Mouse (Mus musculus) MEL-GATA-1-ER (cell line): Measurements from ENCODE around the gene Catsperg1.
"Not testable (repeated sequence)": the region's sequence is repeated elsewhere in the genome, so short reads cannot be mapped to it uniquely, and the experiment has no call there.

Experiments used
- DNase-seq: peaks from one replicate; pipeline ENCODE4 v3.0.0-alpha.2; 2012; ENCODE audit warnings: low read depth; ENCODE audit errors: extremely low read depth

The Catsperg1 gene

DNA sequence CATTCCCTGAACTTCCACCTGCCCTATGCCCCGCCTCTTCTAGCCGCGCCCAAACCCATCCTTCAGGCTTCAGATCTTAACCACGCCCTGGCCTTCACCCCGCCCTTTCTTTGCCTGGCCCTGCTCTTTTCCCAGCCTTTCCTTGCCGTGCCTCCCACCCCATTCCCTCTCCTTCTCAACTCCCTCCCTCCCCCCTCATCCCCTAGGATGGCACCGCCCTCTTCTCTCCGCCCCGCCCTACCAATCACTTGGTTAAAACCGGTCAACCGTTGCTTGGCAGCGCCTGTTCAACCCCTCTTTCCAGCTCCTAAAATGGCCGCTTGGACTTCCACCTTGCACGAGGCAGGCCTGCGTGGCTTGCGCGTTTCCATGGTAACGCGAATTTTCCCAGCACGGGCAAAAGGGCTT lies at the start of gene Catsperg1:
Gene Catsperg1 (minus strand): TSS at position 361 of the 408 bp plus-strand sequence.
- DNase-seq, result no peak

DNA sequence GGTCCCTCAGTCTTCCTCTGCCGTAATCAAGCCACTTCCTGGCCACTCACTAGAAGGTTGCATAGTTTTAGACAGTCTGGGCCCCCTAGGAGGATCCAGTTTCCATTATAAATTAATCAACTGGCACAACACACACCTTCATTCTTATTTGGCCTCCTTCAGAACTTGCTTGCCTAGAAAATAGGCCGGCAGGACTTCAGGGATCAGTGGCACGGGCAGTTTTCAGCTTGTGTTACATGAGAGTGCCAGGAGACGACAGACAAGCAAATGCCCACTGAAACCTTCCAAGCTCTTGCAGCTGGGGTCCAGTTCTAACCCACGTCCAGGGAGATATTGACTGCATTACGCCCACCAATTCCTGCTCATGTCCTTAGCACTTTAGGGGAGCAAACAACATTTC lies 48.3 kb upstream of the Catsperg1 start:
- DNase-seq, result no peak

DNA sequence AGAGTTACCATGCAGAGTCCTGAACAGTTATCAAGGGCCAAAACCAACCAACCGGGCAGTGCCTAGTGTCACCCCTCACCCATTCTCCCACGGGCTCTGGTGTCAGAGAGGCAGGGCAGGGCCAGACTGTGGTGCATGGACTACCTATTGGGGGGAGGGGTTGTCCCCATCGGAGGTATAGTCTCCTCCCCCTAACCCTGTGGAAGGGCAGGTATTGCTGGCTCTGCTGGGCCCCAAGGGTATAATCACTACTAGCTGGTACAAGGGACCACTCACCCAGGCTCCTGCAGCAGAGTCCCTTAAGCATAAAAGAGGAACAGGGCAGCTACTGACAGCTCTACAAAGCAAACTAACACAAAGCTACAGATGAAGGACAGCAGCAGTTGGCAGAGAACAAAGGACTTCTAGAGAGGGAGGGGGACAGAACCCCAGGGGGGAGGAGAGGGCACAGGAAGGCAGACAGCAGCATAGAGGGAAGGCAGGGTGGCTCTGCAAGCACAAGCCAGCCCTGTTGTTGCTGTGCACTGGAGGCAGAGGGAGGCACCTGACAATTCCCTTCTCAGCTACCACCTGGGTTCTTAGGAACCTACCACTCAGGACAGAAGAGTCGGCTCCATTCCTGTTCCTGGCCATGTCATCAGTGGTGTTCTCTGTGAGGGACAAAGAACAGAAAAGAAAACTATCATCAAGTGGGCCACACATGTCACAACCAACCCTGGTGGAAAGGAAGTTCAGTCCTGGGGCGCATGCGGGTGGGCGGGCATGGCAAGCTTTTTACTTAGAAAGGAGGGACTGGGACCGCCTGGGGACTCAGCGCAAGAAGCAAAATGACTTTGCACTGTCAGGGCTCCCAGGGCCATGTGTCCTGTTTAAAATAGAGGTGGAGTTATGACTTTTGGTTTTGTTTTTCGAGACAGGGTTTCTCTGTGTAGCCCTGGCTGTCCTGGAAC lies 46.2 kb upstream of the Catsperg1 start:
- DNase-seq, result no peak

DNA sequence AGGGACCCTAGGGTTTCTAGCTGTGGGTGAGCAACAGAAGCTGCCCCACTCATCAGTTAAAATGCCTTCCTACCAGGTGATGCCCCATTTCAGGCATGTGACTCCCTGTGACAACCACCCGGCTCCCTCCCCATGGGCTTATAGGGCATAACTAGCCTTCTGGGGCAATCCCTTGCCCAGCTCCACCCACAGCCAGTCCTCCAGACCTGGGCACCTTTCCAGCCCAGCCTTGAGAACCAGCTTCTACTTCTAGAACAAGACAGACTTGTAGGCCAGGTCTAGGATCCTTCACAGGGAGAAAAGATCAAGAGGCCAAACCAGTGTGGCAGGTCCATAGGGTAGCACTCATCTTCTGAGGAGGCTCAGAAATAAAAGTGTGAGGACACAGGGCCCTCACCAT lies 43.5 kb upstream of the Catsperg1 start:
- DNase-seq, result no peak

DNA sequence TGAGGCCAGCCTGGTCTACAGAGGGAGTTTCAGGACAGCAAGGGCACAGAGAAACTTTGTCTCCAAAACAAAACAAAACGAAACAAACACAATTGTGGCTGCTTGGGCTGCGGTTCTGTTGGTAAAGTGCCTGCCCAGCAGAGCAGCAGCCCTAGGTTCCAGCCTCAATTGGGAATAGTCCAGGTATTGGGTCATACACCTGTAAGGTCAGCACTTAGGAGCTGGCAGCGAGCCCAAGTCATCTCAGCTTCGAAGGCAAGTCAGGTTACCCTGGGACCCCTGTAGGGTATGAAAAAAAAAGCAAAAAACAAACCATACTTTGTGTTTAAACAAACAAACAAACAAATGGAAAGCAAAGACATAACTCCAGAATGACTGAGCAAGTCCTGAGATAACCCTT lies 42.0 kb upstream of the Catsperg1 start:
- DNase-seq, result no peak

DNA sequence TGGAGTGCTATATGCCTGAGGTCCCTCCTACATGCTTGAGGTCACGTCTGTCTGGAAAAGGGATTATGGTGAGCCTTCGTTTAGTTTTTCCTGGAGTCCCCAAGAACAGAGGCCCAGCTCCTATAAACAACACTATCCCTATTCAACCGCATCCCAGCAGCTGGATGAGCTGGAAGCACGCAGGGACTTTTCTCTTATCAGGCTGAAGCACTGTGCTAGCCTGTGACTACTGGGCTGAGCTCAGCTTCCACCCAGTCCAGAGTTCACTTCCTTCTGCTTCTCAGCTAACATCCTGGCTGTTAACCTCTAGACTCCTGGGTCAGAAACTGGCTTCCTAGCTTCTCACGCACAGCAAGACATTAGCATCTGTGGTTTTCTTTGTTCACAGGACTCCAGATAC lies 40.0 kb upstream of the Catsperg1 start:
- no peak for DNase-seq

DNA sequence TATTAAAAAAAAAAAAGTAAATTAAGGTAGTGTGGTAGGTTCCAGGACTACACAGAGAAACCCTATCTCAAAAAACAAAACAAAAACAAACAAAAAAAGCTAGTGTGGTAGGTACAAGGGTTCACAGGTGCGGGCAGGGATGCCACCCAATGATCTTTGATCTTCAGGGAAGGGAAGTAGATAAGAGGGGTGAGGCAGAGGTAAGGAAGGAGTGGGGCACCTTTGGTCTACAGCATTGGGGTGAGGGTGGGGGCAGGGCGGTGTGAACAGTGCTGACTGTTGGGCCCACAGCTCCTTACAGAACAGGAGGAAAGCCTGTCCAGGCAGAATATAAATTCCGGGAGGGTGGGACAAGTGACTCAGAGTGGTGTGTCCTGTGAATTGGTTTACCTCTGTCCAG lies 37.3 kb upstream of the Catsperg1 start:
- DNase-seq, result no peak

DNA sequence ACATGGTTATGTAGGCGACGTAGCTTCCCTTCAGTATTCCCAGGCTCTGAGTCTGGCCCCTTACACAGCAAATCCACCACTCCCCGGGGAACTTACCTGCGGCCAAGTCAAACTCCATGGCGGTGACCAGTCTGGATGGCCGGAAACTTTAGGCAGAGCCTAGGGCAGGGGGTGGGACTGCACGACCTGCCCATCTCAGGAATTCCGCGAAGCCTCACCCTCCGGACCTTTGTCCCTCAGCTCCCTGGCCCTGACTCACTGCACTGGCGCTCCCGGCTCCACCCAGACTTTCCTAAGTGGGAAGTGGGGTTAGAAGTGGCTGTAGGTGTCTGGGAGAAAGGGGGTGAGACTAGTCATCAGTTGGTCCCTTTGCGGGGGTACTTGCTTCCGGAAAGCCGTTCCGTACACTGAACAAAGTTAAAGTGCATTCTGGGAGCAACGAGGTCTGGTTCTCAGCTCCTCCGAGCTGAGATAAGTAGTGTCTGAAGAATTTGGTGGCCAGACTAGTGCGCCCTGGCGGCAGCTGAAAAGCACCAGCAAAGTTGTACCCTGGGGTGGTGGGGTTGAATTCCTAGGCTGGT lies 34.5 kb upstream of the Catsperg1 start, which contains the start of gene 2200002D01Rik:
Gene 2200002D01Rik (minus strand): TSS at position 206 of the 581 bp plus-strand sequence.
- DNase-seq, result no peak

DNA sequence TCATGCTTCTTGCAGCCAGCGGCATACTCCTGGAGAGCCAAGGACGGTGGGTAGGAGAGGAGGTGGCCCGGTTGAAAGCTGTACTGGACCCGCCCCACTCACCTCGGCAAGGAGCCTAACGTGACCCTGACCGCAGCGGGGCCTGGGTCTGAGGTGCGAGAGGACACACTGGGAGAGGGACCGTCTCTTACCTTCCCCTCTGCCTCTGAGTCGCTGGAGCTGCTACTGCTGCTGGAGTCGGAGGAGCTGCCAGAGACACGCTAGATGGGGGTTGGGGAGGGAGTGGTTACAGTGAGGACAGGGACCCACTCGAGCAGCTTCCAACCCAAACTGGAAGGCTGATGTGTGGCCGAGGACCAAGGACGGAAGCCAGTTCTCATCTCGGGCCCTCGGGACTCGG lies 33.9 kb upstream of the Catsperg1 start:
- DNase-seq, result no peak

DNA sequence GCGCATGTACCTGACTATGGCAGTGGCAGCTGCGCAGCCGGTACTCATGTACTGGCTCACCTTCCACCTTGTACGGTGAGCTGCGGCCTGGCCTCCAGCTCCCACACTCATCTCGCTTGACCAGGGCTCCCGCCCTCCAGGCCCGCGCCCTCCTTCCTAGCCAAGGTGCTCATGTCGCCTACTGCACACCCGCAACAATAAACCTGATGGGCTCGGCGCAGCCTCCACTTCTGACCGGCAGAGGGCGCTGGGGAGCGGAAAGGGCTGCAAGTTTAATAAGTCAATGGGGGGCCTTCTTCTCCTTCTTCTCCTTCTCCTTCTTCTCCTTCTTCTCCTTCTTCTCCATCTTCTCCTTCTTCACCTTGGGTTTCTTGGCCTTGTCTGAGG lies 33.5 kb upstream of the Catsperg1 start:
- DNase-seq, result no peak

DNA sequence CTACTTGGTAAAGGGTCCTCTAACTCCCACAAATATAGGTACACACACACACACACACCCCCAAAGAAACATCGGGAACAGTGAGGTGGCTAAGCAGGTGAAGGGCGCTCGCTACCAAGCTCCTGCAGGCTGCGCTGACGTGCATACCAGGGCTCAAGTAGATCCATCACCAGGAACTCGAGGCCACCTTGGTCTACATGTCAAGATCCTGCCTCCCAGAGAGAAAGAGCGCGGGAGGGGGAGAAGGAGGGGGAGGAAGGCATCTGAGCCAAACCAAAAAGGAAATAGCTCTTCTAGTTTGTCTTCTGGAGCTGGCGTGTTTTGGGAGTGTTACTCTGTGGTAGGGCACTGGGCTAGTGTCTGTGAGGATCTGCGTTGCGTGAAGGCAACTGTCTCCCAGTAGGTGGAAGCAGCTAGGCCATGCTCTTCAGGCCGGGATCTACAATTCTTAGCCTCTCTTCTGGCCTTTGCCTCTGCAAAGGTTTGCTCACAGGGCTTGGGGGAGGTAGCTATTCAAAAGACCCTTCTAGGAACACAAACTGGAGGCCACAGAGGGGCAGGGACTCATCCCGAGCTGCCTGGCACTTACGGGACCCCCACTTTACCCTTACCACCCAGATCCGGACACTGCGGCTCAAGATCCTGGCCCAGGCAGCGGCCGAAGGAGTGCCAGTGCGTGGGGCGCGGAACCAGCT lies 32.9 kb upstream of the Catsperg1 start:
- no peak for DNase-seq

DNA sequence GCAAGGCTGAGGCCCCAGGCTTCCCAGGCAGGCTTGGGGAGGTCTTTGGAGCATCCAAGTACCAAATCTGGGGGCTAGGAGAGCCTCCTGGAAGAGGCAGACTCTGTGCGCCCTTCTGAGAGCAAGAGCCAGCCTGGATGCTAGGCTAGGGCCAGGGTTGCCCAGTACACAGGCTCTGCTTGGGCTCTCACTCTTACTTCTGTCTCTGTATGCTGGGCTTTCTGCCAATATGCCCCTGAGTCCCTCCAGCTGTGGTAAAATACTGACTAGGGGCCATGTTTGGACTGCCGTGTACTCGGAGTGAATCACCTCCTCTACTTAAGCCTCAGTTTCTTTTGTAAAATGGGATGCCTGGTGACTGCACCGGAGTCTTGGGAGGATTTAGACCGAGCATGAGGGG lies 32.2 kb upstream of the Catsperg1 start:
- DNase-seq, result no peak

DNA sequence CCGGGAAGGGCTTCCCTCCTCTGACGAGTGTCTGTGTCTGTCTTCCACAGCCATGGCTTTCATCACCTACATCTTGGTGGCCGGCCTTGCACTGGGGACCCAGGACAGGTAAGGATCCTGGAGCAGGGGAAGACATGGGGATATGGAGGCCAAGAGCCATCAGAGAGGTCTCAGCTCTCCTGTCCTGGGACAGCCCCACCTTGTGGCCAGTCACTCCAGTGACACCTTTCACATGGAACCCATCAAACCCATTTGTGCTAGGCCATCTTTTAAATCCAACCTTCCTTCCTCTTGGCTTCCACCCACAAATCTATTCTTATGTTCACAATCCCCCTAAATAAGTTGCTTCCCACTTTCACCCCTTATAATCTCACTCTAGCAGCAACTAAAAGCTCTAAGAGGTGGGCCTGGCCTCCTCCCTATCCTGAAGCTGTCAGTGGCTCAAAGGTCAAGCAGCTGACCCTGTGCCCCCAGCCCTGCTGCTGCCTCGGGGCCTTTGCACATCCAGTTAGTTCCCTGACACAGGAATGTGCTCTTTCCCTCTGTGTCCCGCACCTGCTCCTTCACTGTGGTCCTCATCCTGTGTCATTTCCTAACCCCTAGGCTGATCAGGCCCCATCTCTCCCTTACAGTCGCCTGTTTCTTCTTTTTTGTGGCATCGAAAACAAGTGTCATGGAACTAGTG lies 31.0 kb upstream of the Catsperg1 start:
- no peak for DNase-seq

DNA sequence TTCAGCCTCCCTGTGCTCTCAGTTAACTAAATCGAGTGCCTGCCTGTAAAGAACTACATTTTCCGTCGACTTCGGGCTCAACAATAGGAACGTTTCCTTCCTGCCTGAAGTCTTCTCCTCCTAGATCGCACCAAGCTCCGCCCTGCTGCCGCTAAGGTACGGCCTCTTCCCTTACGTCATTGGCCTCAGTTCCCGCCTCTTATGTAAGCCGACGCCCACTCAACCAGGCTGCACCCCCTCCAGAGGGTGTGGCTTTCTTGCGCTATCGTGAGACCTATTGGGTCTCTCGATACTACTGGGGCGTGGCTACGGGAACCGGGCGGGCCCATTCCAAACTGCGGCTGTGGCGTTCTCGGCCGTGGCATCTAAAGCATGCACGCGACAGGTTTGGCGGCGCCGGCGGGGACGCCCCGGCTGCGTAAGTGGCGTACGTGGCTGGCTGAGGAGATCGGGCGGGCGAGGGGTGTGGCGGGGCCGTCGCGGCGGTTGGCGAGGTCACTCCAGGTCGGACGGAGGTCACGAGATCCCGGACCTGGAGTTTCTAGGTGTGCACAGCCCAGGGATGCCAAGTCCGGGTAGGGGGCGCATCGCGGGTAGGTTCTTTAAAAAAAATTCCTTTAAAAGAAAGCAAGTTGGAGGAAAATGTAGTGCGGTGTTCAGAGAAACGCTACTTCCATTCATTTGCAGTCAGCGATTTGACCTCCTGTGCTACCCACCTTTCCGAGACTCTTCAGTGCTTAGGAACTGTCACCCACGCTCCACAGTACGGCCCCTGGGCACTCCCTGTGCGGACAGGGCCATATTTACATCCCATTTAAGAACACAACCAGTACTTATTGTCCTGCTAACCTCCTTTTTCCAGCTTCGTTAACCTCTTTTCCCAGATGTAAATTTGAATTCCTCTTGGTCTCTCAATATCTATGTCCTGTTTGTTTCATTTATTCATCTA lies 24.5 kb upstream of the Catsperg1 start, which contains the start of gene Yif1b:
Gene Yif1b (plus strand): TSS at position 311 of the 949 bp plus-strand sequence.
- peak; percentile 96 for DNase-seq

DNA sequence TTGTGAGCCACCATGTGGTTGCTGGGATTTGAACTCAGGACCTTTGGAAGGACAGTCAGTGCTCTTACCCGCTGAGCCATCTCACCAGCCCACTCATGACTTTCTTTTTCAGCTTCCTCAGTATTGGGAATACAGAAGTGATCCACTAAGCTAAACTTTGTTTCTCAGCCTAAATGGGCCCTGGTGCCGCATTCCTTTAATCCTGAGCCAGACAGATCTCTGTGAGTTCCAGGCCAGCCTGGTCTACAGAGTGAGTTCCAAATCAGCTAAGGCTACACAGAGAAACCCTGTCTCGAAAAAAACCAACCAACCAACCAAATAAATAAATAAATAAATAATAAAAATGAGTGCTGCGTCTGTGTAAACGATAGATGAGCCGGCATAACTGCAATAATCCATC lies 23.8 kb upstream of the Catsperg1 start:
- DNase-seq, result not testable (repeated sequence)

DNA sequence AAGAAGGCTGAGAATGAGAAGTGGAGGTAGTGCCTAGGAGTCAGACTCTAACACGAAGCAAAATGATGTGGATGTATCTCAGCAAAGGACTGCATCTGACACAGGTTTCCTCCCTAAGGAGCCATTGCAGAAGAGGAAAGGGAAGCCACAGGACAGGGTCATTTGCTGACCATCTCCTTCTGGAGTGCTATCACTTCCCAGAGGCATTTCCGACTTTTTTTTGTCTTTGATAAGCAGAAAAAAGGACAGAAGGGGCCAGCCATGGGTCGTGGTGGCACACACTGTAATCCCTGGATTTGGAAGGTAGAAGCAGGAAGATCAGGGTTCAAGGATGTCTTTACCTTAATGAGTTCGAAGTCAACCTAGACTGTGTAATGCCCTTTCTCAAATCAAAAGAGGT lies 22.8 kb upstream of the Catsperg1 start:
- DNase-seq, result no peak

DNA sequence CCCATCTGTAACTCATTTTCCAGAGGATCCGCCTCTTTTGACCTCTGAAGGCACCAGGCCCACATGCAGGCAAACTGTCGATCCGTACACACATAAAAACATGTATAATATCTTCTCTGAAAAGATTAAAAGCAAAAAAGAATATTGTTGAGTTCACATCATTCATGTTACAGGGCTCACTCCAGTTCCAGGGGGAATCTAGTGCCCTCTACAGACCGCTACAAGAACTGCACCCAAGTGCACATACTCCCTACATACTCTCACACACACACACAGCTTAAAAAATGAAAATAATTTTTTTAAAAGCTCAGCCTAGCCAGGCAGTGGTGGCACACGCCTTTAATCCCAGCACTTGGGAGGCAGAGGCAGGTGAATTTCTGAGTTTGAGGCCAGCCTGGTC lies 20.8 kb upstream of the Catsperg1 start:
- peak; percentile 35 for DNase-seq

DNA sequence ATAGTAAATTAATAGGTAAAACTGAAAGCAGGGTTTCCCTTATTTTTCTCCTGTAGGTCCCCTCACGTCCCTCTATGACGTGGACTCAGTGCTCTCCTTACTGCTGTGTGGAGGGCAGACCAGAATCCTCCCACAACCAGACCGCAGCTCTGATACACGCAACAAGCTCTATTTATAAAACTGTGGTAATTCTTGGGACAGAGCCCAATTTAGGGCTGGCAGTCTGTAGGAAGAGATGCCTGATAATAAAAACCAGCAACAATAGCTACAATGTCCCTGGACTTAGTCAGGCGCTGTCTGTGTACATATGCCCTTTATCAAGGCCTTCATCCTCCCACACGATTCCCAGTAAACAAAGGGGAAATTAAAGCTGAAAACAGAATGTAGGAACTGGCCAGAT lies 19.9 kb upstream of the Catsperg1 start:
- peak; percentile 67 for DNase-seq

DNA sequence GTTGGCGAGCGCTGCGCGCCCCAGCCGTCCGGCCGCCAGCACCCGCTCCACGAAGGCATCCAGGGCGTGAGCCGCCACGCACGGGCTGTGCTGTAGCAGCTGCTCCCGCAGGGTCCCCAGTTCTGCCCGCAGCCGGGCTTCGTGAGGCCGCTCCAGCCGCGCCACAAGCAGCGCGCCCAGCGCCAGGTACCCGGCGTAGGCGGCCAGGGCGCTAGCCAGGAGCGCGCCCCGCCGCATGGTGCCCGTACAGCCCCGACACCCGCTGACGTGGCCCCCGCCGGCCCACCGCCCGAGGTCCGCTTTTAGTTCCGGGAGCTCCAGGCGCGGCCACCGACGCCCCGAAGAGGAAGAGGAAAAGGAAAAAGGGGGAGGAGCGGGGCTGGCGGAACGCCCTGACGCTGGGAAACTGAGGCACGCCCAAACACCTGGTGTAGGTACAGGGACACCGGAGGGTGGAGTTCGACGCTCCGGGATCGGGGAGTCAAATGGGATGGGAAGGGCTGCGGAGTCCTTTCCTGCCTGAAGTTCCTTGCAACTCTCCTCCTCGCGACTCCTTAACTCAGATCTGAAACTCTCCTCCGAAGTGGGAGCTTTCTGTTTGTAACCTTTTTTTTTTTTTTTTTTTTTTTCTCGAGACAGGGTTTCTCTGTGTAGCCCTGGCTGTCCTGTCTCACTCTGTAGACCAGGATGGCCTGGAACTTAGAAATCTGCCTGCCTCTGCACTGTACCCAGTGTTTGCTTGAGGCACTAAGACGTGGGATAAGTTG lies 18.6 kb upstream of the Catsperg1 start, which contains the start of gene Kcnk6:
Gene Kcnk6 (minus strand): TSS at position 269 of the 767 bp plus-strand sequence.
- DNase-seq, result no peak
